ENCODE assay signal across 11 mouse cellular contexts in genomic region chr7:4297189-4297588, GRCm38 (mm10). TPM values are rescaled to one million over a fixed set of nuclear protein-coding genes. Genes with fewer than 3 reads are reported as not detected.
DNase-seq lines count a peak whose midpoint lies in the region; ATAC-seq and TF ChIP-seq lines count a peak whose summit lies in the region.
"Had no signal": no experiment of that assay in that cellular context is flagged by ENCODE, and none has a peak within 500 bp of the region (broad histone marks: within the 10 kb centered on the region; RNA-seq: fewer than 3 reads in every experiment).

No protein-coding gene starts in this region.

- H3K27ac ChIP-seq in intestine, postnatal 0 days (ENCODE audit: low read depth, low read length) = no peak overlapping the region
- no peak overlapping the region for H3K27ac ChIP-seq in intestine, embryonic 16.5 days (ENCODE audit: low read length)

- H3K27me3 ChIP-seq in intestine, postnatal 0 days (replicated peaks; ENCODE audit: control insufficient read depth, insufficient read depth, low read length) = no peaks in the 10 kb centered on the region
- H3K27me3 ChIP-seq in intestine, embryonic 16.5 days (replicated peaks; ENCODE audit: control insufficient read depth, insufficient read depth, low read length) = no peaks in the 10 kb centered on the region
- H3K27me3 ChIP-seq in G1E (ENCODE audit: insufficient read depth, low read length) = no peaks in the 10 kb centered on the region

- H3K9ac ChIP-seq in intestine, postnatal 0 days (ENCODE audit: low read depth, low read length) = no peak overlapping the region
- H3K9ac ChIP-seq in intestine, embryonic 16.5 days (ENCODE audit: low read depth, low read length) = no peak overlapping the region

- no peak overlapping the region for H3K4me2 ChIP-seq in intestine, postnatal 0 days (replicated peaks; ENCODE audit: low read depth)
- H3K4me2 ChIP-seq in intestine, embryonic 16.5 days (ENCODE audit: low read depth, low read length) = no peak overlapping the region

- H3K4me1 ChIP-seq in intestine, postnatal 0 days (replicated peaks; ENCODE audit: control insufficient read depth, insufficient read depth, low read length) = no peaks in the 10 kb centered on the region
- no peaks in the 10 kb centered on the region for H3K4me1 ChIP-seq in intestine, embryonic 16.5 days (ENCODE audit: control insufficient read depth, insufficient read depth, low read length)
- H3K4me1 ChIP-seq in G1E (ENCODE audit: insufficient read depth, low read depth, low read length) = peaks cover 7% of the 10 kb centered on the region

- peak; percentile 68 for TF ChIP-seq CTCF in intestine, postnatal 0 days (IDR thresholded peaks at IDR 0.05; ENCODE audit: low read depth)
- TF ChIP-seq CTCF in G1E (IDR thresholded peaks at IDR 0.05; ENCODE audit: low read depth, low read length) = peak; percentile 32; the same call in 1 of the 2 replicates

- ATAC-seq in intestine, postnatal 0 days = no peak
- ATAC-seq in intestine, embryonic 16.5 days = no peak
- no peak for ATAC-seq in G1E (ENCODE audit: extremely low read depth, insufficient number of reproducible peaks, low FRiP score, poor library complexity, severe bottlenecking)
- ATAC-seq in erythroblast, adult 5-6 weeks (replicated peaks; ENCODE audit: low FRiP score, poor library complexity, severe bottlenecking) = no peak

- no peaks in the 10 kb centered on the region for H3K36me3 ChIP-seq in intestine, postnatal 0 days (ENCODE audit: control insufficient read depth, insufficient read depth)
- H3K36me3 ChIP-seq in intestine, embryonic 16.5 days (ENCODE audit: control insufficient read depth, insufficient read depth, low read length) = no peaks in the 10 kb centered on the region
- no peaks in the 10 kb centered on the region for H3K36me3 ChIP-seq in G1E (replicated peaks)

- H3K4me3 ChIP-seq in intestine, postnatal 0 days (ENCODE audit: low read depth, low read length) = no peak overlapping the region
- no peak overlapping the region for H3K4me3 ChIP-seq in intestine, embryonic 16.5 days (ENCODE audit: low read length)
- no peak overlapping the region for H3K4me3 ChIP-seq in G1E (ENCODE audit: low read depth, low read length)

- no peaks in the 10 kb centered on the region for H3K9me3 ChIP-seq in intestine, postnatal 0 days (ENCODE audit: control insufficient read depth)
- H3K9me3 ChIP-seq in intestine, embryonic 16.5 days (ENCODE audit: control insufficient read depth, low read length) = no peaks in the 10 kb centered on the region
- H3K9me3 ChIP-seq in G1E (replicated peaks) = no peaks in the 10 kb centered on the region

- 34% methylated on average over 1 of the region's 1 CpGs for WGBS in intestine, postnatal 0 days
- WGBS in intestine, embryonic 16.5 days = 44% methylated on average over 1 of the region's 1 CpGs

- DNase-seq in 416B (ENCODE audit: low read depth) = peak; percentile 59
- DNase-seq in G1E (ENCODE audit: low spot score) = no peak
- peak; percentile 17 for DNase-seq in heart, postnatal 4 days
- no peak for DNase-seq in cerebellum, postnatal 4 days (ENCODE audit: low spot score in 2 of 2)
- no peak for DNase-seq in frontal cortex, postnatal 14 days (ENCODE audit: low spot score in 2 of 2)
- DNase-seq: left cerebral cortex, postnatal 4 days had no signal

RNA-seq across cellular contexts. Expression of gene Ncr1, which starts 40.3 kb away (rescaled TPM):
- not detected in 2 replicates for polyA plus RNA-seq in intestine, postnatal 0 days (2015; fragmentation: Nextera tagmentation; extraction: Ambion mirVana)
- polyA plus RNA-seq in intestine, embryonic 16.5 days (2015; fragmentation: Nextera tagmentation; extraction: Ambion mirVana) = 0.09 TPM in 1 of 2 replicates, not detected in the other
- total RNA-seq in G1E (2014; fragmentation: Nextera tagmentation) (not detected in 2 replicates), G1E (2017) (0.05 TPM in 1 of 2 replicates, not detected in the other)
- not detected in 2 replicates for polyA plus RNA-seq in G1E (2012)
- total RNA-seq in heart, postnatal 4 days (2021) = not detected
- total RNA-seq in erythroblast, adult 5-6 weeks (2015; ENCODE audit: low replicate concordance) = 3.8 and 4.0 TPM in 2 replicates
- 0.85 and 1.3 TPM in 2 replicates for total RNA-seq in erythroblast, adult 5-6 weeks (2017; ENCODE audit: low replicate concordance)
- total RNA-seq: left cerebral cortex, postnatal 4 days had no signal
- polyA plus RNA-seq: frontal cortex, adult 2 months; stomach, embryonic 16.5 days had no signal

RNA-seq across cellular contexts. Expression of gene Lilra5, which starts 59.6 kb away (rescaled TPM):
- 0.37 and 0.47 TPM in 2 replicates for polyA plus RNA-seq in intestine, postnatal 0 days (2015; fragmentation: Nextera tagmentation; extraction: Ambion mirVana)
- polyA plus RNA-seq in intestine, embryonic 16.5 days (2015; fragmentation: Nextera tagmentation; extraction: Ambion mirVana) = 0.22 and 0.38 TPM in 2 replicates
- total RNA-seq in G1E (2014; fragmentation: Nextera tagmentation) (not detected in 2 replicates), G1E (2017) (not detected in 2 replicates)
- not detected in 2 replicates for polyA plus RNA-seq in G1E (2012)
- total RNA-seq in heart, postnatal 4 days (2021) = under 1 TPM; 0.21 to 0.32 TPM
- 1.5 and 1.7 TPM in 2 replicates for total RNA-seq in erythroblast, adult 5-6 weeks (2015; ENCODE audit: low replicate concordance)
- total RNA-seq in erythroblast, adult 5-6 weeks (2017; ENCODE audit: low replicate concordance) = 1.1 TPM in 1 of 2 replicates, not detected in the other
- total RNA-seq: left cerebral cortex, postnatal 4 days had no signal

Comparison
In these comparisons a context has a peak if more than half of its experiments do, and no peak if none do; other contexts are left out.
1. DNase-seq: peak in 416B (single experiment) and heart, postnatal 4 days (single experiment); none in G1E (single experiment), cerebellum, postnatal 4 days (0 of 2) and frontal cortex, postnatal 14 days (0 of 2).